Mouse (Mus musculus): ENCODE measurements around the gene Fbxl3. TPM values are rescaled to one million over a fixed set of nuclear protein-coding genes. Genes with fewer than 3 reads are reported as not detected.

Fbxl3 gene
- polyA plus RNA-seq, 1 experiment from 2014 or later: 35.6 TPM

GRCm38 (mm10) chr14:103033271-103033823, 66.0 kb downstream of the Fbxl3 start:
- Histone ChIP-seq H3K36me3 (ENCODE audit: control insufficient read depth, insufficient read depth, low read length) (no peaks in the 10 kb centered on the region), H3K9me3 (ENCODE audit: control insufficient read depth, low read length) (no peaks in the 10 kb centered on the region), H3K9ac (ENCODE audit: low read depth, low read length) (no peak overlapping the region), H3K27me3 (ENCODE audit: control insufficient read depth, insufficient read depth, low read length) (no peaks in the 10 kb centered on the region), H3K4me1 (ENCODE audit: control insufficient read depth, insufficient read depth, low read length) (no peaks in the 10 kb centered on the region), H3K4me3 (ENCODE audit: low read length) (no peak overlapping the region), H3K27ac (ENCODE audit: low read depth, low read length) (no peak overlapping the region), H3K4me2 (replicated peaks; ENCODE audit: low read depth, low read length) (no peak overlapping the region)
- WGBS: 48% methylated on average over 10 of the region's 10 CpGs
- peak; percentile 16; the same call in 1 of the 2 replicates for ATAC-seq (ENCODE audit: low FRiP score, low TSS enrichment)

Other genes with a start within 250 kb of the Fbxl3 start
- 8.3 and 13.4 TPM in 2 replicates for gene Kctd12, start 116.9 kb downstream of the Fbxl3 start, polyA plus RNA-seq (2014; fragmentation: Nextera tagmentation; extraction: Ambion mirVana)
- gene Acod1, start 52.6 kb downstream of the Fbxl3 start, polyA plus RNA-seq (2014; fragmentation: Nextera tagmentation; extraction: Ambion mirVana): not detected in 2 replicates
- gene Cln5, start 29.4 kb downstream of the Fbxl3 start, polyA plus RNA-seq (2014; fragmentation: Nextera tagmentation; extraction: Ambion mirVana): 26.5 and 38.3 TPM in 2 replicates
- 23.2 and 26.1 TPM in 2 replicates for gene Mycbp2, start 247.2 kb upstream of the Fbxl3 start, polyA plus RNA-seq (2014; fragmentation: Nextera tagmentation; extraction: Ambion mirVana)

All from kidney, embryonic 14.5 days (tissue).